Mouse (Mus musculus): Measurements from ENCODE around the gene Furin.

- TF ChIP-seq POLR2A (IDR thresholded peaks at IDR 0.05; ENCODE audit: low read depth, low read length) (no peak), CTCF (conservative IDR thresholded peaks at IDR 0.05; ENCODE audit: insufficient read depth, insufficient read length, low read depth, low read length) (no peak)
Observed at GRCm38 (mm10) chr7:80357156-80357555, 48.1 kb downstream of the Furin start.
